Mouse (Mus musculus): ENCODE data around the gene Suclg2.

GRCm38 (mm10) chr6:95500771-95501170 lies 217.8 kb downstream of the Suclg2 start:
- TF ChIP-seq TAL1 (IDR thresholded peaks at IDR 0.05; ENCODE audit: low read length) (no peak), GATA1 (IDR thresholded peaks at IDR 0.05; ENCODE audit: low read length) (no peak)

Measured in erythroblast, embryonic 14.5 days (primary cell).